Mouse (Mus musculus) embryonic facial prominence, embryonic 15.5 days (tissue): ENCODE results near the gene Brsk1. TPM values are rescaled to one million over a fixed set of nuclear protein-coding genes. Genes with fewer than 3 reads are reported as not detected.

Experiments used
- ATAC-seq: fragments of 200-750 bp; cut with Nextera tagmentation; 2 replicates; pipeline ENCODE4 v1.8.0; 2017; ENCODE audit warnings: low read depth, moderate TSS enrichment; ENCODE audit not compliant: insufficient number of reproducible peaks, low FRiP score, low TSS enrichment
- H3K27ac ChIP-seq: fragments of 300-500 bp; sonication (generic); replicated peaks from 2 replicates; pipeline ENCODE4 v1.5.1; 2015; ENCODE audit warnings: mild to moderate bottlenecking, inconsistent platforms
- H3K27me3 ChIP-seq: fragments of 300-500 bp; sonication (generic); 2 replicates; pipeline ENCODE4 v1.6.1; 2015; ENCODE audit warnings: inconsistent platforms
- H3K36me3 ChIP-seq: fragments of 300-500 bp; sonication (generic); 2 replicates; pipeline ENCODE4 v1.6.1; 2015; ENCODE audit warnings: mild to moderate bottlenecking, inconsistent platforms
- H3K4me1 ChIP-seq: fragments of 300-500 bp; sonication (generic); 2 replicates; pipeline ENCODE4 v1.6.1; 2015; ENCODE audit warnings: inconsistent platforms
- H3K4me2 ChIP-seq: fragments of 300-500 bp; sonication (generic); replicated peaks from 2 replicates; pipeline ENCODE4 v1.6.1; 2015; ENCODE audit warnings: mild to moderate bottlenecking, inconsistent platforms
- H3K4me3 ChIP-seq: fragments of 300-500 bp; sonication (generic); replicated peaks from 2 replicates; pipeline ENCODE4 v1.5.1; 2015; ENCODE audit warnings: mild to moderate bottlenecking, inconsistent platforms
- H3K9ac ChIP-seq: fragments of 300-500 bp; sonication (generic); 2 replicates; pipeline ENCODE4 v1.6.1; 2015; ENCODE audit warnings: inconsistent platforms
- H3K9me3 ChIP-seq: fragments of 300-500 bp; sonication (generic); replicated peaks from 2 replicates; pipeline ENCODE4 v1.6.1; 2016; ENCODE audit warnings: inconsistent platforms
- WGBS: fragments of 180-500 bp; shearing (Covaris S2); methylation state at CpG from one replicate; pipeline ENCODE4 v1.1.7; 2015; 5-methylcytosine and 5-hydroxymethylcytosine counted together
- polyA plus RNA-seq: library from polyadenylated mRNA; unstranded; fragments of >200 nt; fragmentation: Nextera tagmentation; extraction: Ambion mirVana; gene quantifications from 2 replicates; pipeline ENCODE4 v1.2.1, GENCODE M21; 2015

Gene Brsk1
- polyA plus RNA-seq, 1 experiment from 2014 or later, result 2.1 TPM

DNA sequence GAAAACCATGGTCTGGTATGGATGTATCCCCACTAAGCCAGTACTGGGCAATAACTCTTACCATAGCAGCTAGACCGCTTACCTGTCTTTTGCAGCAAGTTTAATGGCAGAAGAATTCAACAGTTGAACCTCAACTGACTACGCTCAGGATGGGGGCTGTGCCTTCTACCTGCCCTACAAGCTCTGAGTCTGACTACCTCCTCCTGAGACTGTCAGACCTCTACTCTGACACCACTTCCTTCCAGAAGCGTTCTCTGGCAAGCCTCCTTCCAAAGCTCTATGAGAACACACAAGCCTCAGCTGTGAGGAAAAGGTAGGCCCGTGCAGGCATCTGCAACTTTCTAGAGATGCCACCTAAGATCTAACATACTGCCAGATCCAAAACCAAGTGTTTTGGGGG lies 35.0 kb upstream of the Brsk1 start:
- Histone ChIP-seq H3K4me1 (peaks cover 40% of the 10 kb centered on the region), H3K4me3 (no peak overlapping the region), H3K36me3 (peaks cover 9% of the 10 kb centered on the region; the same call in 1 of the 2 replicates), H3K4me2 (no peak overlapping the region), H3K9ac (no peak overlapping the region), H3K27me3 (no peaks in the 10 kb centered on the region), H3K27ac (no peak overlapping the region), H3K9me3 (no peaks in the 10 kb centered on the region)
- WGBS, result 84% methylated on average over 4 of the region's 4 CpGs
- no peak for ATAC-seq

DNA sequence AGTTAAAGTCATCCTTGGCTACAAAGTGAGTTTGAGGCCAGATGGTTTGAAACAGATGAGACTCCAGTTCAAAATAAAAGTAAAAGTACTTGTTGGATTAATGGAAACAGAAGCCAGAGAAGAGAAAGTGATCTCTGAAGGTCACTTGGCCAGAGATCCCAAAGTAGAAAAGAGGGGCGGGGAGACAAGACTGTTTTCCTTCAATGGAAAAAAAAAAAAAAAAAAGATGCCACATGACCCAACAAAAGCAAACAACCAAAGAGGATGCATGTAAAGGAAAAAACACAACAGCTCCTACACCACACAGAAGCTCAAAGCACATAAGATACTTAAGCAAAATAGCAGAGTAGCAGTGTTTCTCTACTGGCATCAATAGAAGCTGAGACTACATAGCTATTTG lies 34.5 kb upstream of the Brsk1 start:
- Histone ChIP-seq H3K9ac (no peak overlapping the region), H3K36me3 (peaks cover 9% of the 10 kb centered on the region; the same call in 1 of the 2 replicates), H3K4me2 (no peak overlapping the region), H3K27me3 (no peaks in the 10 kb centered on the region), H3K9me3 (no peaks in the 10 kb centered on the region), H3K27ac (no peak overlapping the region), H3K4me3 (no peak overlapping the region), H3K4me1 (peaks cover 43% of the 10 kb centered on the region)
- no peak for ATAC-seq
- WGBS, result 73% methylated on average over 1 of the region's 1 CpGs

DNA sequence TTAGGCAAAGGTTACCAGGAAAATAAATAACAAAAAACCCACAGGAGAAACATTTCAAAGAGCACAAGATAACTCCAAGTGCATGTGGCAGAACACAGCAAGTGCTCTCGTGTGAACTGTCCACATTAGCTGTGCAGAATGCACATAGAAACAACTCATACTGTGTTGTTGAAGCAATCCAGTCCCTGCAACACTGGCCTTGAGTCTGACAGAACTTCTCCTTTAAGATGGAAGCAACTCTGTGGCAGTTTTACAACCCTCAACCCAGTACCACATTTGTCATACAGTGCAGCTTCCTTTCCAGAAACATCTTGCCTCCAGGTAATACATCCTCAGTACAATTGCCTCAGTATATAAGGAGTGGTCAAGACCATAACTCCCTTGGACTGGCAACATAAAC lies 33.6 kb upstream of the Brsk1 start:
- H3K4me1 ChIP-seq, result peaks cover 43% of the 10 kb centered on the region
- no peak overlapping the region for H3K27ac ChIP-seq
- H3K4me2 ChIP-seq, result peak overlapping the region; percentile 83
- H3K9me3 ChIP-seq, result no peaks in the 10 kb centered on the region
- WGBS, result 65% methylated on average over 1 of the region's 1 CpGs
- H3K4me3 ChIP-seq, result peak overlapping the region; percentile 74; the same call in 1 of the 2 replicates
- no peaks in the 10 kb centered on the region for H3K27me3 ChIP-seq
- ATAC-seq, result no peak
- peaks cover 2% of the 10 kb centered on the region; the same call in 1 of the 2 replicates for H3K36me3 ChIP-seq
- no peak overlapping the region; the same call in 1 of the 2 replicates for H3K9ac ChIP-seq

DNA sequence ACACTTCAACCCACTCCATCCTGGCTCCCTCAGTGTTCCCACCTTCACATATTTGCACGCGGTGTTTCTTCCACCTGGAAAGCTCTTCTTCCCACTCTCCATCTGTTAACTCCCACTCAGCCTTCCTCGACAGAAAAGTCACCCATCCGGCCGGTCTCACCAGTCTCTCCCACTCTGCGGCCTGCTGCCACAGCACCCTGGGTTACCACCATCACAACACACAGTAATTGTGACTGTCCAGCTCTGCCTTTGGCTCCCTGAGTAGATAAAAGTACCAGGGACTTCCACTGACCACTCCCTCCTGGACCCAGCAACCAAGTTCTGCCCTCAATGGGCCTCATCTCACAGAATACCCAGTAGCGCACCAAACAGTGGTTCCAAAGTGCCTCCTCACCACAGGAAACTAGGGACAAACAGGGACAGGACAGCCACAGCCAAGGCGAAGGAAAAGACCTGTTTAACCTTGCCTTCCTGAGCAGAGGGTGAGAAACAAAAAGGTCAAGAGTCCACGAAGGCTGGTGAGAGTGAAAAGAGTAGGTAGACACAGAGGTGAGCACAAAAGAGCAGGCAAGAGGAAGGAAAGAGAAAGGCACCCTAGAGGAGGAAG lies 32.8 kb upstream of the Brsk1 start:
- peak overlapping the region; percentile 94 for H3K27ac ChIP-seq
- H3K4me1 ChIP-seq, result peaks cover 43% of the 10 kb centered on the region
- ATAC-seq, result no peak

DNA sequence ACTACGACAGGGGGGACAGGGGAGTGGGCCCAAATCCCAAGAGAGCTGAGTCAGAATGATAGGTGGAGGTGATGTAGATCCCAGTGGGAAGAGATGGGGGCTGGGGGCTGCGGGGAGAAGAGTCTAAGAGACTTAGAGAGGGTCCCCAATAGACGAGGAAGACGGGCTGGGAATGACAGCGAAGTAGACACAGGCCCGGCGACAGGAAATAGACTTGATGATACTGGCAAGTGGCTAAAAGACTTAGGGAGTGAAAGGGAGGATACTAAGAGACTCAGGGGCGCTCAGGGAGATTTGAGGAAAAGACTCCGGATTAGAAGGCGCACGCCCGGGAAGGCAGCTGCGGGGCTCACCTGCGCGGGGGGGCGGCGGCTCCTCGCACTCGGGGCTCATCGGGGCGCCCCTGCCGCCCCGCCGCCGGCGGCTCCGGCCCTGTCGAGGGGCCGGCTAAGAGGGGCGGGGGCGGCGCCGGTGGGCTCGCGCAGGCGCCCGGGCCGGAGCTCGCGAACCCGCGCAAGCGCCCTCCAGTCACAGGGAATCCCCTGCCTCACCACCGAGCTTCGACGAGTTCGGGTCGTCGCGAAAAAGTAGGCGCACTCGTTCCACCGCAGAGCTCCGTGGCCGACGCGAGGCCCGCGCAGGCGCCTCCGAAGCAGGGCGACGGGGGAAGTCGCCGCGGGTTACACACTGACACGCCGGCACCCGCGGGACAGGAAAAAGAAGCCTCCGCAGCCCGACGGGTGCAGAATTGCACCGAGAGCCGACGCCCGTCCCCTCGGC lies 32.1 kb upstream of the Brsk1 start:
- peak; percentile 48 for ATAC-seq
- no peaks in the 10 kb centered on the region for H3K27me3 ChIP-seq
- peak overlapping the region; percentile 94 for H3K27ac ChIP-seq
- H3K4me3 ChIP-seq, result peak overlapping the region; percentile 74
- under 1% methylated on average over 77 of the region's 78 CpGs for WGBS
- H3K9ac ChIP-seq, result peak overlapping the region; percentile 90
- H3K36me3 ChIP-seq, result peaks cover 10% of the 10 kb centered on the region; the same call in 1 of the 2 replicates
- H3K4me1 ChIP-seq, result peaks cover 43% of the 10 kb centered on the region
- H3K4me2 ChIP-seq, result peak overlapping the region; percentile 83
- no peaks in the 10 kb centered on the region for H3K9me3 ChIP-seq

More for the DNA sequence above, 32.8 kb upstream of the Brsk1 start:
- H3K9me3 ChIP-seq, result no peaks in the 10 kb centered on the region
- H3K4me3 ChIP-seq, result peak overlapping the region; percentile 74
- H3K27me3 ChIP-seq, result no peaks in the 10 kb centered on the region
- peaks cover 6% of the 10 kb centered on the region; the same call in 1 of the 2 replicates for H3K36me3 ChIP-seq
- H3K4me2 ChIP-seq, result peak overlapping the region; percentile 83
- H3K9ac ChIP-seq, result peak overlapping the region; percentile 90
- 44% methylated on average over 9 of the region's 9 CpGs for WGBS

DNA sequence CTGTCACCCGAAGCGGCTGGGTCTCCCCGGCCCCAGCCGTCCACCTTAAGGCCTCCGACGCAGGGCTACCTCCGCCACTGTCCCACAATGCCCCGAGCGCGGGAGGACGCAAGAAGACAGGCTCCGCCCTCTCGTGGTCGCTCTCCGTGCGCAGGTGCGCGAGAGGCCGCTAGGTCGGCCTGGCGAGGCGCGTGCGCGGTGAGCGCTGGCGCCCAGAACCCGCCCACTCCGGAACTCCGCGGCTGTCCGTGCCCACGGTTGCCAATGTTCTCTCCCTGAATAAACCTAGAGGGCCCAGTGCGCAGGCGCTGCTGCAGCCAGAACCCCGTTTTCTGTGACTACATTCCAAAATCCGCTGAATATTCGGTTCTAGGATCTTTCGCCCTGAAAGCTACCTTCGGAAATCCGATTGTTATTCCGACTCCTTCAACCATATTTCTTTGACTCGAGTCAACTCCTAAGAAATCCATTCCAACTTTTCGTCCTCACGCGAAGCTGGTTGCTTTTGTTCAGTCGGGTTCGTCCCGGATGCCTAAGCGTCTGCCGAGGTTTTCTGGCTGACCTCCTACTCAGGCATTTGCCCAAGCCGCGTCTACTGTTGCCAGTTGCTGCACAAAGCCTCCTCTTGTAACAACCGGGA lies 31.4 kb upstream of the Brsk1 start, which contains the start of gene Ppp6r1:
TSS of gene Ppp6r1 (minus strand) at position 108 of the 640 bp plus-strand sequence.
- no peaks in the 10 kb centered on the region for H3K9me3 ChIP-seq
- H3K27me3 ChIP-seq, result no peaks in the 10 kb centered on the region
- H3K4me3 ChIP-seq, result peak within 1 kb of the TSS; percentile 74
- H3K36me3 ChIP-seq, result peaks cover 10% of the 10 kb centered on the region
- peak within 1 kb of the TSS; percentile 94 for H3K27ac ChIP-seq
- H3K9ac ChIP-seq, result peak within 1 kb of the TSS; percentile 90
- peak; percentile 97 for ATAC-seq
- H3K4me1 ChIP-seq, result peaks cover 39% of the 10 kb centered on the region
- under 1% methylated on average over 54 of the region's 54 CpGs for WGBS
- peak within 1 kb of the TSS; percentile 83 for H3K4me2 ChIP-seq

GRCm38 (mm10) chr7:4659911-4660443 lies 30.4 kb upstream of the Brsk1 start:
- 0 out of 2 replicates have a peak overlapping the region, but pooled peaks have one; percentile 90 for H3K9ac ChIP-seq
- peak overlapping the region; percentile 74 for H3K4me3 ChIP-seq
- 43% methylated on average over 3 of the region's 3 CpGs for WGBS
- peak overlapping the region; percentile 94 for H3K27ac ChIP-seq
- H3K9me3 ChIP-seq, result no peaks in the 10 kb centered on the region
- H3K4me1 ChIP-seq, result peaks cover 31% of the 10 kb centered on the region
- H3K36me3 ChIP-seq, result peaks cover 16% of the 10 kb centered on the region
- peak overlapping the region; percentile 83 for H3K4me2 ChIP-seq
- no peak for ATAC-seq
- H3K27me3 ChIP-seq, result no peaks in the 10 kb centered on the region

- no peak overlapping the region for H3K27ac ChIP-seq
- H3K36me3 ChIP-seq, result peaks cover 34% of the 10 kb centered on the region
- no peak overlapping the region for H3K9ac ChIP-seq
- H3K9me3 ChIP-seq, result no peaks in the 10 kb centered on the region
- WGBS, result 62% methylated on average over 8 of the region's 8 CpGs
- ATAC-seq, result no peak
- H3K4me2 ChIP-seq, result no peak overlapping the region
- H3K4me1 ChIP-seq, result peaks cover 10% of the 10 kb centered on the region
- no peaks in the 10 kb centered on the region for H3K27me3 ChIP-seq
- H3K4me3 ChIP-seq, result no peak overlapping the region
These were observed 27.2 kb upstream of the Brsk1 start for GRCm38 (mm10) chr7:4663179-4663578.

GRCm38 (mm10) chr7:4663742-4664141 lies 26.7 kb upstream of the Brsk1 start:
- 92% methylated on average over 2 of the region's 2 CpGs for WGBS
- no peak overlapping the region for H3K9ac ChIP-seq
- no peaks in the 10 kb centered on the region for H3K27me3 ChIP-seq
- no peak for ATAC-seq
- H3K9me3 ChIP-seq, result no peaks in the 10 kb centered on the region
- H3K4me3 ChIP-seq, result no peak overlapping the region
- H3K36me3 ChIP-seq, result peaks cover 39% of the 10 kb centered on the region
- peaks cover 10% of the 10 kb centered on the region for H3K4me1 ChIP-seq
- no peak overlapping the region for H3K27ac ChIP-seq
- H3K4me2 ChIP-seq, result no peak overlapping the region

GRCm38 (mm10) chr7:4666871-4667270 lies 23.5 kb upstream of the Brsk1 start:
- Histone ChIP-seq H3K9ac (no peak overlapping the region), H3K27me3 (no peaks in the 10 kb centered on the region), H3K4me1 (no peaks in the 10 kb centered on the region), H3K9me3 (no peaks in the 10 kb centered on the region), H3K36me3 (peaks cover 67% of the 10 kb centered on the region), H3K4me3 (no peak overlapping the region), H3K27ac (no peak overlapping the region), H3K4me2 (no peak overlapping the region)
- WGBS, result 94% methylated on average over 5 of the region's 5 CpGs
- no peak for ATAC-seq

DNA sequence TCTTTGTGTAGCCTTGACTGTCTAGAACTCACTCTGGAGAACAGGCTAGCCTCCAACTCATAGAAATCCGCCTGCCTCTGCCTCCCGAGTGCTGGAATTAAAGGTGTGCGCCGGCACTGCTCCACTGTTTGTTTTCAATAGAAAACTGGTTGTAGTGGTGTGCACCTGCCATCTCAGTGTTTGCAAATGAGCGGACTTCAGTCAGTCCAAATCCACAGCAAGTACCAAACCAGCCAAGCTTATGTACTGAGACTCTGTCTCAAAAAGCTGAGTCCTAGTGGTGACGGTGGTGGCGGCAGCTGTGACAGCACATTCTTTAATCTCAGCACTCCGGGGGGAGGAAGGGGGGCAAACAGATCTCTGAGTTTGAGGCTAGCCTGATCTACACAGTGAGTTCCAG lies 21.9 kb upstream of the Brsk1 start:
- Histone ChIP-seq H3K36me3 (peaks cover 60% of the 10 kb centered on the region), H3K4me2 (no peak overlapping the region), H3K27ac (no peak overlapping the region), H3K27me3 (no peaks in the 10 kb centered on the region), H3K4me1 (0 out of 2 replicates have a peak, but pooled peaks cover 2% of the 10 kb centered on the region), H3K4me3 (no peak overlapping the region), H3K9me3 (no peaks in the 10 kb centered on the region), H3K9ac (no peak overlapping the region)
- 94% methylated on average over 8 of the region's 8 CpGs for WGBS
- no peak for ATAC-seq
